Mouse (Mus musculus): ENCODE results near the gene Pla2g4b. TPM values are rescaled to one million over a fixed set of nuclear protein-coding genes. Genes with fewer than 3 reads are reported as not detected.

Pla2g4b gene
- total and polyA plus RNA-seq, 3 experiments, result 0.90 to 2.7 (median 2.5) TPM

DNA sequence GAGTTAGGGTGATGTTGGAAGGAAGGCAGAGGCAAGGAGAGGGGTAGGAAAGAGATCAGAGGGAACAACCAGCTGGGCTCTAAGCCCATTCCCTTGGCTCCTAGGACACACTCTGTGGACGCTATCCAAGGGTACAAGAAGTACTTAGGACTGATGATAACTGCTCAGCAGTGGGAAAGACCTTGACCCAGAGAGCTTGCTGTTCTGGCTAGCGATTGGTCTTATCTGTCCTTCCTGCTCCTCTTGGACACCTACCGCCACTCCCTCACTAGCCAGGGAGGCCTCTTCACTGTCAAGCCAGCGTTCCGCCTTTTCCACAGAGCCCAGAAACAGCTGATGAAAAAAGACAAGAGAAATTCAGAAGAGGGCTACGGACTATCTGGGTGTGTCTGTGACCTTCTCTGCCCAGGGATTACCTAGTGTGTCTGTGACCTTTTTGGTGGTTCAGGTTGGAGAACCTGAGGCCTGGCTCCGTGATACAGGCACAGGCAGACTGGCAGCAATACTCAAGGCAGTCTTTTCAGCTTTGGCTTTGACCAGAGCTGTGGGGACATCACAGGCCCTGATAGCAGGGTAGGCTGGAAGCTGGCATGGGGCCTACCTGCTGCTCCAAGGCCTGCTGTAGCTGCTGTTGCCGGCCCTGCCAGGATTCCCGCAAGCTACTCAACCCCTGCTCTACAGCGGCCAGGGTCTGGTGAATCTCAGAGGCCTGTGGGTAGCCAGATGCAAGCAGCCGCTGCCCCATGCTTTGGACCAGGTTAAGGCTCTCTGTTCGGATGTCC is 21.7 kb downstream of the Pla2g4b start:
- no peak for DNase-seq (ENCODE audit: extremely low read depth)
- no peak overlapping the region for H3K9ac ChIP-seq (ENCODE audit: insufficient read depth, low read depth)
- no peaks in the 10 kb centered on the region for H3K4me1 ChIP-seq (ENCODE audit: control insufficient read depth in 1 of 2, insufficient read depth in 2 of 2)
- H3K79me2 ChIP-seq (replicated peaks; ENCODE audit: control insufficient read depth, extremely low read depth, insufficient read depth, poor library complexity, severe bottlenecking), result no peaks in the 10 kb centered on the region
- TF ChIP-seq POLR2AphosphoS2 (IDR thresholded peaks at IDR 0.05; ENCODE audit: low read depth, low read length) (no peak), MYC (IDR thresholded peaks at IDR 0.05; ENCODE audit: low read depth, low read length) (no peak), ZKSCAN1 (IDR thresholded peaks at IDR 0.05; ENCODE audit: borderline replicate concordance, low read depth, low read length) (no peak), RAD21 (IDR thresholded peaks at IDR 0.05; ENCODE audit: low read depth, low read length) (no peak), RCOR1 (conservative IDR thresholded peaks at IDR 0.05; ENCODE audit: low read depth, low read length) (no peak), EP300 (IDR thresholded peaks at IDR 0.05; ENCODE audit: low read length) (no peak), HCFC1 (IDR thresholded peaks at IDR 0.05; ENCODE audit: low read depth, low read length) (no peak), TCF12 (IDR thresholded peaks at IDR 0.05; ENCODE audit: low read depth, low read length) (no peak), MAZ (IDR thresholded peaks at IDR 0.05; ENCODE audit: low read depth, low read length) (no peak), ZNF384 (IDR thresholded peaks at IDR 0.05; ENCODE audit: low read depth, low read length) (no peak), KAT2A (IDR thresholded peaks at IDR 0.05; ENCODE audit: insufficient replicate concordance, low read length) (no peak)
- dilution Hi-C loops (cut with MboI; ENCODE audit: extremely low pct_ligation_motif_present, extremely low pct_unique_long_range_greater_than_20kb, low sequenced_read_pairs) (no loop called here), in situ Hi-C loops (cut with MboI; ENCODE audit: low pct_ligation_motif_present, low pct_unique_long_range_greater_than_20kb, low sequenced_read_pairs) (no loop called here)
- peaks cover 37% of the 10 kb centered on the region for H3K27me3 ChIP-seq (replicated peaks)
- H3K27ac ChIP-seq (ENCODE audit: insufficient read depth, low read depth), result no peak overlapping the region
- no peak overlapping the region for H3K4me2 ChIP-seq (ENCODE audit: insufficient read depth, low read depth, poor library complexity, severe bottlenecking)
- H3K9me3 ChIP-seq (replicated peaks; ENCODE audit: low read length), result no peaks in the 10 kb centered on the region
- H3K4me3 ChIP-seq (replicated peaks in 1 of 3; ENCODE audit: low read depth in 2 of 3, low read length in 2 of 3, poor library complexity in 1 of 3), result no peak overlapping the region
- no peaks in the 10 kb centered on the region for H3K36me3 ChIP-seq (replicated peaks in 1 of 2; ENCODE audit: control insufficient read depth in 1 of 2, insufficient read depth in 1 of 2, low read length in 1 of 2)

DNA sequence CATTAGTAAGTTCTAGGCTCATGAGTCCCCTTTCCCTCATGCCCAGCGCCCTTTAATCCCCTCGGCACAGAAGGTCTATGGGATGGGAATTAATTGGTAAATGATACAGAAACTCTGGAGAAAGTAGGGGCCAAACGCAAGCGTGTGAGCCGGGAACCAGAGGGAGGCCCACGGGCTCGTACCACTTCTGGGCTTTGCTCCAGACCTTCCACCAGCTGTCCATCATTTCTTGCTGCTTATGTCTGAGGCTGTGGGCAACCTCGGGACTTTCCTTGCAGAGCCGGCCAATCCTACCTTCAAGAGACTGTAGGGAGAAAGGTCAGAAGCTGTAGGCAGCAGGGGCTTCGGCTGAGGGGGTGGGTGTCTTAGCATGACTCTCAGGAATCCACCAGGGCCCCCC is 22.7 kb downstream of the Pla2g4b start:
- TF ChIP-seq MAZ (IDR thresholded peaks at IDR 0.05; ENCODE audit: low read depth, low read length), result no peak
- TF ChIP-seq USF2 (conservative IDR thresholded peaks at IDR 0.05; ENCODE audit: low read depth, low read length), result no peak
- TF ChIP-seq MAFK (IDR thresholded peaks at IDR 0.05; ENCODE audit: insufficient replicate concordance, low read length), result no peak
- TF ChIP-seq USF1 (IDR thresholded peaks at IDR 0.05; ENCODE audit: low read depth, low read length), result no peak
- no peak for TF ChIP-seq SMC3 (IDR thresholded peaks at IDR 0.05; ENCODE audit: low read depth, low read length)
- TF ChIP-seq ETS1 (conservative IDR thresholded peaks at IDR 0.05; ENCODE audit: low read depth, low read length), result no peak
- TF ChIP-seq MXI1 (IDR thresholded peaks at IDR 0.05; ENCODE audit: low read depth, low read length), result no peak
- TF ChIP-seq RAD21 (IDR thresholded peaks at IDR 0.05; ENCODE audit: low read depth, low read length), result no peak
- no peak for TF ChIP-seq ZNF384 (IDR thresholded peaks at IDR 0.05; ENCODE audit: low read depth, low read length)
- no peak for TF ChIP-seq ZMIZ1 (IDR thresholded peaks at IDR 0.05; ENCODE audit: low read depth, low read length)
- TF ChIP-seq POLR2AphosphoS2 (IDR thresholded peaks at IDR 0.05; ENCODE audit: low read depth, low read length), result no peak
- TF ChIP-seq E2F4 (IDR thresholded peaks at IDR 0.05; ENCODE audit: insufficient replicate concordance, low read depth, low read length), result no peak
- no peak for TF ChIP-seq POLR2A (IDR thresholded peaks at IDR 0.05; ENCODE audit: low read depth, low read length)
- TF ChIP-seq ZC3H11A (IDR thresholded peaks at IDR 0.05; ENCODE audit: low read depth, low read length), result no peak
- TF ChIP-seq ZKSCAN1 (IDR thresholded peaks at IDR 0.05; ENCODE audit: borderline replicate concordance, low read depth, low read length), result no peak
- no peaks in the 10 kb centered on the region for H3K4me1 ChIP-seq (ENCODE audit: control insufficient read depth in 1 of 2, insufficient read depth in 2 of 2)
- no peak overlapping the region for H3K27ac ChIP-seq (ENCODE audit: insufficient read depth, low read depth)
- H3K4me3 ChIP-seq (replicated peaks in 1 of 3; ENCODE audit: low read depth in 2 of 3, low read length in 2 of 3, poor library complexity in 1 of 3), result no peak overlapping the region
- no peaks in the 10 kb centered on the region for H3K36me3 ChIP-seq (replicated peaks in 1 of 2; ENCODE audit: control insufficient read depth in 1 of 2, insufficient read depth in 1 of 2, low read length in 1 of 2)
- H3K4me2 ChIP-seq (ENCODE audit: insufficient read depth, low read depth, poor library complexity, severe bottlenecking), result no peak overlapping the region
- DNase-seq (ENCODE audit: extremely low read depth), result no peak
- in situ Hi-C loops (cut with MboI; ENCODE audit: low pct_ligation_motif_present, low pct_unique_long_range_greater_than_20kb, low sequenced_read_pairs), result no loop called here
- no peaks in the 10 kb centered on the region for H3K9me3 ChIP-seq (replicated peaks; ENCODE audit: low read length)
- dilution Hi-C loops (cut with MboI; ENCODE audit: extremely low pct_ligation_motif_present, extremely low pct_unique_long_range_greater_than_20kb, low sequenced_read_pairs), result no loop called here
- no peak overlapping the region for H3K9ac ChIP-seq (ENCODE audit: insufficient read depth, low read depth)
- H3K79me2 ChIP-seq (replicated peaks; ENCODE audit: control insufficient read depth, extremely low read depth, insufficient read depth, poor library complexity, severe bottlenecking), result no peaks in the 10 kb centered on the region
- peaks cover 41% of the 10 kb centered on the region for H3K27me3 ChIP-seq (replicated peaks)

All from CH12.LX (cell line).